Mouse (Mus musculus): ENCODE data around the gene Ezr. TPM values are rescaled to one million over a fixed set of nuclear protein-coding genes. Genes with fewer than 3 reads are reported as not detected.

Ezr gene
- polyA plus RNA-seq (2014; fragmentation: Nextera tagmentation; extraction: Ambion mirVana) = 73.8 and 91.1 TPM in 2 replicates

DNA sequence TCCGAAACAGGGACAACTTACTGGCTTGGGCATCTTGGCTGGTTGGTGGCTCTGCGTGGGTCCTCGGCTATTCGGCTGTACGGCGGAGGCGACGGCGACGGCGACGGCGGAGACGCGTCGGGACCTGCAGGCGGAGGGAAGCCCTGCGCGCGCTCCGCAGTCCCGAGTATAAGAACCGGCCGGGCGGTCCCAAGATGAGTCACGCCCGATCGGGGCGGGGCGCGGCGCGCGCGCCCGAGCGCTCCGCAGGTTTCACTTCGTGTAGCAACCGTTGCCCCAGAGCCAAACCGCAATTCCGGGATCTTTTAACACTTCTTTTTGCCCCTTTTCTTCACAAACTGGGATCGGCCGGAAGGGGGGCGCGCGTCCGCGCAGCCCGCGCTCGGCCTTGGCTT, at the start of gene Ezr:
TSS of gene Ezr (minus strand) at position 174 of the 395 bp plus-strand sequence.
- H3K4me2 ChIP-seq (replicated peaks; ENCODE audit: low read depth, low read length) = peak within 1 kb of the TSS; percentile 99
- under 1% methylated on average over 44 of the region's 52 CpGs for WGBS
- H3K36me3 ChIP-seq (ENCODE audit: control insufficient read depth, insufficient read depth, low read length) = no peaks in the 10 kb centered on the region
- H3K9me3 ChIP-seq (ENCODE audit: control insufficient read depth, low read length) = no peaks in the 10 kb centered on the region
- peak within 1 kb of the TSS; percentile 79 for H3K4me3 ChIP-seq (ENCODE audit: low read depth, low read length)
- H3K4me1 ChIP-seq (replicated peaks; ENCODE audit: control insufficient read depth, insufficient read depth, low read length) = peaks cover 10% of the 10 kb centered on the region
- peaks cover 12% of the 10 kb centered on the region for H3K27me3 ChIP-seq (ENCODE audit: control insufficient read depth, insufficient read depth, low read length)
- H3K9ac ChIP-seq (ENCODE audit: low read depth, low read length) = peak within 1 kb of the TSS; percentile 83
- peak; percentile 78 for ATAC-seq (ENCODE audit: low FRiP score)
- DNase-seq (ENCODE audit: low spot score) = peak; percentile 85
- H3K27ac ChIP-seq (ENCODE audit: low read depth, low read length) = peak within 1 kb of the TSS; percentile 51; the same call in 1 of the 2 replicates

- ATAC-seq (ENCODE audit: low FRiP score) = no peak
- no peak overlapping the region for H3K27ac ChIP-seq (ENCODE audit: low read depth, low read length)
- H3K27me3 ChIP-seq (ENCODE audit: control insufficient read depth, insufficient read depth, low read length) = no peaks in the 10 kb centered on the region
- DNase-seq (ENCODE audit: low spot score) = no peak
- no peak overlapping the region for H3K4me3 ChIP-seq (ENCODE audit: low read depth, low read length)
- WGBS = 77% methylated on average over 1 of the region's 1 CpGs
- no peaks in the 10 kb centered on the region for H3K9me3 ChIP-seq (ENCODE audit: control insufficient read depth, low read length)
- no peaks in the 10 kb centered on the region for H3K4me1 ChIP-seq (replicated peaks; ENCODE audit: control insufficient read depth, insufficient read depth, low read length)
- no peak overlapping the region for H3K4me2 ChIP-seq (replicated peaks; ENCODE audit: low read depth, low read length)
- no peak overlapping the region for H3K9ac ChIP-seq (ENCODE audit: low read depth, low read length)
- H3K36me3 ChIP-seq (ENCODE audit: control insufficient read depth, insufficient read depth, low read length) = no peaks in the 10 kb centered on the region
Observed at GRCm38 (mm10) chr17:6830004-6830592, 47.5 kb upstream of the Ezr start.

DNA sequence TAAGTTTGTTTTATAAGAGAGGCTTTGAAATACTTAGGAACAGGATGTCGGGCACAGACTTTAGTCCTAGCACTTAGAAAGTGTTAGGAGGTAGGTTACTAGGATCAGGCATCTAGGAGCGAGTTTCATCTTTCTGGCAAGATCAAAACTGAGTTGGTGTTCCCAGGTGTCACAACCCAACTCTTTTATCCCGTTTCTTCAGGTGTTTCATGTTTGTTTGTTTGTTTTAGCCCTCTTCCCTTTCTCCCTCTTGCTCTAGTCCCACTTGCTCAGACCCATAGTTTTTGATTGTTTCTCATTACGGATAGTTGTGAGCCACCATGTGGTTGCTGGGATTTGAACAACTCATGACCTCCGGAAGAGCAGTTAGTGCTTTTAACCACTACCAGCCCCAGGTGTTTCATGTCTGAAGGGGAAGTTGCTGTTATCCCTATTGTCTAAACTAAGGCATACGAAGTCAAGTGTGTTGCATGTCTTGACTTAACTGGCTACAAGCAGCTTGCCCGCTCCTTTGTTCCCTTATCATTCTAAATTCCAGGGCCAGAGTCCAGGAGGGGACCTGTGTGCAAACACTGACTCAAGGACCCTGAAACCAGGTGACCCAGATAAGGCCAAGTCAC, 46.1 kb upstream of the Ezr start:
- H3K4me2 ChIP-seq (replicated peaks; ENCODE audit: low read depth, low read length) = peak overlapping the region; percentile 49
- H3K9ac ChIP-seq (ENCODE audit: low read depth, low read length) = peak overlapping the region; percentile 64
- H3K9me3 ChIP-seq (ENCODE audit: control insufficient read depth, low read length) = no peaks in the 10 kb centered on the region
- H3K4me3 ChIP-seq (ENCODE audit: low read depth, low read length) = peak overlapping the region; percentile 40
- ATAC-seq (ENCODE audit: low FRiP score) (no peak), DNase-seq (ENCODE audit: low spot score) (peak; percentile 9)
- no peaks in the 10 kb centered on the region for H3K27me3 ChIP-seq (ENCODE audit: control insufficient read depth, insufficient read depth, low read length)
- WGBS = 80% methylated on average over 7 of the region's 7 CpGs
- peak overlapping the region; percentile 90 for H3K27ac ChIP-seq (ENCODE audit: low read depth, low read length)
- no peaks in the 10 kb centered on the region for H3K4me1 ChIP-seq (replicated peaks; ENCODE audit: control insufficient read depth, insufficient read depth, low read length)
- H3K36me3 ChIP-seq (ENCODE audit: control insufficient read depth, insufficient read depth, low read length) = no peaks in the 10 kb centered on the region

DNA sequence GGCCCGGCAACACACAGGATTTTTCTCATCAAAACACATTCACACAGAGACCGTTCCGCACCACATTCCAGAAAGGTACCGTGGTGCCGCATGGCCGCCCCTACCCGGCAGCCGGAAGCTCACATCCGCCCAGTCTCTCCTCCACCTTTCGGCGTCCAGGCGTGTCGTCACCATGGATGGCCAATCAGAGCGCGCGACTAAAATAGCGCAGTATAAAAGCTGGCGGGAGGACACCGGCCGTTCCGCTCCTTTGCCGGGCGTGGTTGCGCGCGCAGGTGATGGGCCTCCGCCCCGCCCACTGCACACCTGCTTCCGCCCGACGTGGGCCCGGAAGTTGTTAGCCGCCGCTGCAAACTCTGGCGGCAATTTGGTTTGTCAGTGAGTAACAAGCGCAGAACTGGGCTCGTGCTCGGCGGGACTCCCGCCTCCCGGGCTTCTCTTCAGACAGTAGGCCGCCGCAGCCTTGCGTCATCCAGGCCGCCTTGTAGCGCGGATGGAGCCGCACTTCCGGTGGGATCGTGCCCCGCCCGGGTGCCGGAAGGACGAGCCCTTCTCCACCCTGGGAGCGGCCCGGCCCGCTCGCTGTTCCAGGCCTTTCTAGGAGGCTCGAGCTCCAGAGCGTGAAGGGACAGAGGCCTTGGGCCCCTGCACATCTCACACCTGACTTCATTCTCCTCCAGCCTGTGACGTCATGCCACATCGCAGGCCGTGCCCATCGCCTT, 45.3 kb upstream of the Ezr start:
- Histone ChIP-seq H3K4me3 (ENCODE audit: low read depth, low read length) (peak overlapping the region; percentile 40), H3K4me1 (replicated peaks; ENCODE audit: control insufficient read depth, insufficient read depth, low read length) (no peaks in the 10 kb centered on the region), H3K27ac (ENCODE audit: low read depth, low read length) (peak overlapping the region; percentile 90), H3K36me3 (ENCODE audit: control insufficient read depth, insufficient read depth, low read length) (no peaks in the 10 kb centered on the region), H3K27me3 (ENCODE audit: control insufficient read depth, insufficient read depth, low read length) (no peaks in the 10 kb centered on the region), H3K9ac (ENCODE audit: low read depth, low read length) (peak overlapping the region; percentile 64), H3K4me2 (replicated peaks; ENCODE audit: low read depth, low read length) (peak overlapping the region; percentile 49), H3K9me3 (ENCODE audit: control insufficient read depth, low read length) (no peaks in the 10 kb centered on the region)
- WGBS = 1% methylated on average over 64 of the region's 64 CpGs
- peak; percentile 97 for DNase-seq (ENCODE audit: low spot score)
- peak; percentile 99 for ATAC-seq (ENCODE audit: low FRiP score)

DNA sequence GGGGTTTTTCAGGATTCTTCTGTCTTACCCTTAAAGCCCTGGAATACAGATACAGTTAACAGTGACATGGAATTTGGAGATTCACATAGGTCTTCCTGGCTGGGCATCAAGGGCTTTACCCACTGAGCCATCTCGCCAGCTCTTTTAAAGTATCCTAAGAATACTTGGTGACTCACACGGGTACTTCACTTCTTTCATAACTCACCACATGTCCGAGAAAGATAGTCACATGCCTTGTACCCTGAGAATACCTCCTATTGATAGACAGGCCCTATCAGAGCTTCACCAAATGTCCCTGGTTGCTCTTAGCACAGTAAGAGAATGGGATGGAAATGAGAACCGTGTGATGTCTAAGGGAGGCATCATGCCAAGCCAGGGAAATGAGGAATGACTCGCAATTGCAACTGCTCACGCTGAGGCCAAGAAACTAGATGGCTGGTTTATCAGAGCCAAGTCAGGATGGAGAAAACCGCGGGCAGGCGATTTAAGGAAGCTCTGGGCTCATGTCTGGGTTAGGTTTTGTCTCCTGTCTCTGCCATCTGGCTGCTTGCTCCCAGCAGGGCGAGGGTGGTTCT, 44.7 kb upstream of the Ezr start:
- DNase-seq (ENCODE audit: low spot score) (peak; percentile 11), ATAC-seq (ENCODE audit: low FRiP score) (peak; percentile 12; the same call in 1 of the 2 replicates)
- peak overlapping the region; percentile 90 for H3K27ac ChIP-seq (ENCODE audit: low read depth, low read length)
- H3K4me3 ChIP-seq (ENCODE audit: low read depth, low read length) = peak overlapping the region; percentile 40
- no peaks in the 10 kb centered on the region for H3K9me3 ChIP-seq (ENCODE audit: control insufficient read depth, low read length)
- H3K4me1 ChIP-seq (replicated peaks; ENCODE audit: control insufficient read depth, insufficient read depth, low read length) = no peaks in the 10 kb centered on the region
- peak overlapping the region; percentile 49 for H3K4me2 ChIP-seq (replicated peaks; ENCODE audit: low read depth, low read length)
- no peaks in the 10 kb centered on the region for H3K36me3 ChIP-seq (ENCODE audit: control insufficient read depth, insufficient read depth, low read length)
- H3K27me3 ChIP-seq (ENCODE audit: control insufficient read depth, insufficient read depth, low read length) = no peaks in the 10 kb centered on the region
- 46% methylated on average over 10 of the region's 10 CpGs for WGBS
- peak overlapping the region; percentile 46 for H3K9ac ChIP-seq (ENCODE audit: low read depth, low read length)

GRCm38 (mm10) chr17:6816796-6817195, 34.2 kb upstream of the Ezr start:
- no peak for DNase-seq (ENCODE audit: low spot score)
- no peaks in the 10 kb centered on the region for H3K27me3 ChIP-seq (ENCODE audit: control insufficient read depth, insufficient read depth, low read length)
- no peak for ATAC-seq (ENCODE audit: low FRiP score)

GRCm38 (mm10) chr17:6816151-6816550, 33.6 kb upstream of the Ezr start:
- Histone ChIP-seq H3K36me3 (ENCODE audit: control insufficient read depth, insufficient read depth, low read length) (no peaks in the 10 kb centered on the region), H3K4me3 (ENCODE audit: low read depth, low read length) (no peak overlapping the region), H3K27me3 (ENCODE audit: control insufficient read depth, insufficient read depth, low read length) (no peaks in the 10 kb centered on the region), H3K4me2 (replicated peaks; ENCODE audit: low read depth, low read length) (no peak overlapping the region), H3K4me1 (replicated peaks; ENCODE audit: control insufficient read depth, insufficient read depth, low read length) (no peaks in the 10 kb centered on the region), H3K9me3 (ENCODE audit: control insufficient read depth, low read length) (no peaks in the 10 kb centered on the region), H3K9ac (ENCODE audit: low read depth, low read length) (no peak overlapping the region), H3K27ac (ENCODE audit: low read depth, low read length) (no peak overlapping the region)
- DNase-seq (ENCODE audit: low spot score) = no peak
- WGBS = 83% methylated on average over 1 of the region's 1 CpGs
- ATAC-seq (ENCODE audit: low FRiP score) = no peak

More at GRCm38 (mm10) chr17:6816796-6817195, 34.2 kb upstream of the Ezr start:
- H3K9me3 ChIP-seq (ENCODE audit: control insufficient read depth, low read length) = no peaks in the 10 kb centered on the region
- no peaks in the 10 kb centered on the region for H3K36me3 ChIP-seq (ENCODE audit: control insufficient read depth, insufficient read depth, low read length)
- H3K4me3 ChIP-seq (ENCODE audit: low read depth, low read length) = no peak overlapping the region
- no peak overlapping the region for H3K4me2 ChIP-seq (replicated peaks; ENCODE audit: low read depth, low read length)
- H3K4me1 ChIP-seq (replicated peaks; ENCODE audit: control insufficient read depth, insufficient read depth, low read length) = no peaks in the 10 kb centered on the region
- no peak overlapping the region for H3K9ac ChIP-seq (ENCODE audit: low read depth, low read length)
- 81% methylated on average over 5 of the region's 5 CpGs for WGBS
- H3K27ac ChIP-seq (ENCODE audit: low read depth, low read length) = no peak overlapping the region

DNA sequence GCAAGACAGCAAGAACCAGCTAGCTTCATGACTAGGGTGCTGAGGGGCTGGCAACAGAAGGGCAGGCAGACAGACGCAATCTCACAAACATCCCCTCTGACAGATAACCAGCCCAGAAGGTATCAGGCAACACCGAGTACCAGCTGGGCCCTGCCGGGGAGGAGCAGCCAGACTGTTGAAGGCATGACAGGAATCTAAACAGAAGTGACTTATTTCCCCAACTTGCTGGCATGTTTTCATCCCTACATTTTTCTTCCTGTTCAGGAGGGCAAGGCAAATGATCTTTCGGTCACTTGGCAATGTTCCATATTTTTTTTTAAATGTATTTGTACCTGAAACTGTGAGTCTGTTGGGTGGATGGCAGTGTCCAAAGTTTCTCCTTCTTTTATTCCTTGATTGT, 32.1 kb upstream of the Ezr start:
- no peaks in the 10 kb centered on the region for H3K27me3 ChIP-seq (ENCODE audit: control insufficient read depth, insufficient read depth, low read length)
- no peaks in the 10 kb centered on the region for H3K9me3 ChIP-seq (ENCODE audit: control insufficient read depth, low read length)
- ATAC-seq (ENCODE audit: low FRiP score) = no peak
- 60% methylated on average over 4 of the region's 4 CpGs for WGBS
- H3K4me3 ChIP-seq (ENCODE audit: low read depth, low read length) = no peak overlapping the region
- no peaks in the 10 kb centered on the region for H3K4me1 ChIP-seq (replicated peaks; ENCODE audit: control insufficient read depth, insufficient read depth, low read length)
- no peak overlapping the region for H3K4me2 ChIP-seq (replicated peaks; ENCODE audit: low read depth, low read length)
- no peak for DNase-seq (ENCODE audit: low spot score)
- H3K27ac ChIP-seq (ENCODE audit: low read depth, low read length) = no peak overlapping the region
- no peak overlapping the region for H3K9ac ChIP-seq (ENCODE audit: low read depth, low read length)
- H3K36me3 ChIP-seq (ENCODE audit: control insufficient read depth, insufficient read depth, low read length) = no peaks in the 10 kb centered on the region
